ENCODE assay signal across 8 mouse cellular contexts in genomic region chr12:100841211-100841792, GRCm38 (mm10).
DNase-seq lines count a peak whose midpoint lies in the region; ATAC-seq and TF ChIP-seq lines count a peak whose summit lies in the region.

No protein-coding gene starts in this region.

- no peaks in the 10 kb centered on the region for H3K27me3 ChIP-seq in embryonic facial prominence, embryonic 11.5 days (ENCODE audit: control insufficient read depth, insufficient read depth, low read length)
- no peaks in the 10 kb centered on the region for H3K27me3 ChIP-seq in kidney, embryonic 15.5 days
- no peaks in the 10 kb centered on the region for H3K27me3 ChIP-seq in liver, adult 2 months (ENCODE audit: control insufficient read depth, insufficient read depth, low read length)
- no peaks in the 10 kb centered on the region for H3K27me3 ChIP-seq in stomach, embryonic 14.5 days (ENCODE audit: control insufficient read depth, insufficient read depth, low read length)

- peak; percentile 95 for TF ChIP-seq CTCF in liver, adult 2 months (IDR thresholded peaks at IDR 0.05; ENCODE audit: low read depth, low read length)

- peak; percentile 70 for ATAC-seq in embryonic facial prominence, embryonic 11.5 days (replicated peaks; ENCODE audit: insufficient number of reproducible peaks, low FRiP score, low TSS enrichment, low read depth)
- ATAC-seq in kidney, embryonic 15.5 days (replicated peaks; ENCODE audit: low FRiP score), result peak; percentile 63; the same call in 1 of the 2 replicates
- ATAC-seq in stomach, embryonic 14.5 days (ENCODE audit: insufficient number of reproducible peaks, insufficient read depth, low FRiP score, low read depth), result peak; percentile 57; the same call in 1 of the 2 replicates

- no peak overlapping the region for H3K9ac ChIP-seq in embryonic facial prominence, embryonic 11.5 days (replicated peaks; ENCODE audit: low read length)
- H3K9ac ChIP-seq in kidney, embryonic 15.5 days, result no peak overlapping the region
- no peak overlapping the region for H3K9ac ChIP-seq in liver, adult 2 months (ENCODE audit: low read depth, low read length)
- no peak overlapping the region for H3K9ac ChIP-seq in stomach, embryonic 14.5 days (replicated peaks; ENCODE audit: low read depth, low read length)

- no peak overlapping the region for H3K27ac ChIP-seq in embryonic facial prominence, embryonic 11.5 days (replicated peaks; ENCODE audit: low read depth, low read length)
- H3K27ac ChIP-seq in kidney, embryonic 15.5 days, result no peak overlapping the region
- H3K27ac ChIP-seq in liver, adult 2 months (replicated peaks; ENCODE audit: insufficient read depth, low read depth, low read length), result no peak overlapping the region
- H3K27ac ChIP-seq in stomach, embryonic 14.5 days (ENCODE audit: low read length), result no peak overlapping the region

- no peak overlapping the region for H3K4me3 ChIP-seq in embryonic facial prominence, embryonic 11.5 days (ENCODE audit: low read depth, low read length)
- H3K4me3 ChIP-seq in kidney, embryonic 15.5 days (replicated peaks), result no peak overlapping the region
- no peak overlapping the region for H3K4me3 ChIP-seq in liver, adult 2 months (ENCODE audit: insufficient read depth, low read depth, low read length)
- H3K4me3 ChIP-seq in stomach, embryonic 14.5 days (ENCODE audit: low read depth, low read length), result no peak overlapping the region

- no peaks in the 10 kb centered on the region for H3K4me1 ChIP-seq in embryonic facial prominence, embryonic 11.5 days (ENCODE audit: control insufficient read depth, insufficient read depth, low read length)
- no peaks in the 10 kb centered on the region for H3K4me1 ChIP-seq in kidney, embryonic 15.5 days
- no peaks in the 10 kb centered on the region for H3K4me1 ChIP-seq in liver, adult 2 months (ENCODE audit: control insufficient read depth, insufficient read depth, low read length)
- H3K4me1 ChIP-seq in stomach, embryonic 14.5 days (ENCODE audit: control insufficient read depth, insufficient read depth, low read length), result no peaks in the 10 kb centered on the region

- no peak for TF ChIP-seq POLR2A in liver, adult 2 months (IDR thresholded peaks at IDR 0.05; ENCODE audit: extremely low read depth, insufficient read depth, low read length)

- peak; percentile 86 for DNase-seq in 416B (ENCODE audit: low read depth)
- DNase-seq in adrenal gland, postnatal 25 days, result peak; percentile 81
- peak; percentile 85 for DNase-seq in embryonic facial prominence, embryonic 11.5 days (ENCODE audit: low spot score)
- DNase-seq in heart, adult 8-10 months (ENCODE audit: low spot score), result peak; percentile 83
- peak; percentile 45 for DNase-seq in liver, adult 2 months (ENCODE audit: extremely low read depth, low read depth, low spot score)
- peak; percentile 85 for DNase-seq in neural tube, embryonic 10.5 days (ENCODE audit: extremely low spot score, low spot score)

- H3K4me2 ChIP-seq in embryonic facial prominence, embryonic 11.5 days (ENCODE audit: low read depth, low read length), result no peak overlapping the region
- no peak overlapping the region for H3K4me2 ChIP-seq in kidney, embryonic 15.5 days
- H3K4me2 ChIP-seq in stomach, embryonic 14.5 days (replicated peaks; ENCODE audit: low read depth, low read length), result no peak overlapping the region

- no peaks in the 10 kb centered on the region for H3K9me3 ChIP-seq in embryonic facial prominence, embryonic 11.5 days (replicated peaks; ENCODE audit: control insufficient read depth, low read length)
- H3K9me3 ChIP-seq in kidney, embryonic 15.5 days (replicated peaks), result no peaks in the 10 kb centered on the region
- H3K9me3 ChIP-seq in stomach, embryonic 14.5 days (ENCODE audit: control insufficient read depth, low read depth, low read length), result no peaks in the 10 kb centered on the region

- H3K36me3 ChIP-seq in embryonic facial prominence, embryonic 11.5 days (replicated peaks; ENCODE audit: control insufficient read depth, insufficient read depth, low read depth, low read length), result no peaks in the 10 kb centered on the region
- H3K36me3 ChIP-seq in kidney, embryonic 15.5 days, result no peaks in the 10 kb centered on the region
- peaks cover 24% of the 10 kb centered on the region for H3K36me3 ChIP-seq in liver, adult 2 months (ENCODE audit: control insufficient read depth, insufficient read depth, low read length)
- H3K36me3 ChIP-seq in stomach, embryonic 14.5 days (ENCODE audit: control insufficient read depth, insufficient read depth, low read length), result no peaks in the 10 kb centered on the region

- 23% methylated on average over 3 of the region's 3 CpGs for WGBS in embryonic facial prominence, embryonic 11.5 days
- 17% methylated on average over 3 of the region's 3 CpGs for WGBS in kidney, embryonic 15.5 days
- WGBS in liver, adult 2 months, result 20% methylated on average over 3 of the region's 3 CpGs
- 18% methylated on average over 3 of the region's 3 CpGs for WGBS in stomach, embryonic 14.5 days

- no peaks in the 10 kb centered on the region for H3K79me2 ChIP-seq in liver, adult 2 months (ENCODE audit: control insufficient read depth, insufficient read depth, low read length)
